Mouse (Mus musculus) CH12F3 (cell line): ENCODE data around the gene Il2rb.

Experiments used
- in situ Hi-C: fragments of 300-500 bp; cut with MboI; formaldehyde crosslinking; loops from 2 replicates; pipeline ENCODE4 v1.14.3; 2020; ENCODE audit warnings: low sequenced_read_pairs

Il2rb gene

DNA sequence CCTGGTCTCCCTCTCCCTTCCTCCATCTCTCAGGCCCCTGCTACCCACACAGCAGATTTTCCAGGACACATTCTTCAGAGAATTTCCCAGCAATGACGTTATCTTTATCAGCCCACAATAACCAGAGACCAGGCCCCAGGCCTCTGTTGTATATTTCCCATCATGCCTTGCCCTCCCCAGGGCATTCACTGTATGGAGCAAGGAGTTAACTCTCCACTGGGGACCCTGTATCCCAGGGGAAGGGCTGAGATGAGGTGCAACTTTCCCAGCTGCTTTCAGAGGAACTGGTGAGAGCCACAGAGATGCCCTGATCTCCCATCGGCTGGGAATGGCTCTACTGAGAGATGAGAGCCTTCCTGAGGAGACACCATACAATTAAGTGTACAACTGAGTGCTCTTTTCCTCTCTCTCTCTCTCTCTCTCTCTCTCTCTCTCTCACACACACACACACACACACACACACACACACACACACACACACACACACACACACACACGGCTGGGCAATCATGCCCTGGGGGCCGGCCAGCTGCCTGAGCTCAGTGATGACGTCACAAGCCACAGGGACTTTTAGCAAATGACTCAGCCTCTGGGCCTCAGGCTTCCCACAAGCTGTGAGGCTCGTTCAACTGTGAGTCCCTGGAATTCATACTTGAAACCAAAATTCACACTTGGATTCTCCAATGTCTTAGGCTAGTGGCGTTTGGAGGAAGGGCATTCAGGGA lies 45.2 kb downstream of the Il2rb start:
- in situ Hi-C loops = loop anchor here (5.0 kb wide), 1 partner anchor 87 kb away; no protein-coding TSS in a partner anchor

DNA sequence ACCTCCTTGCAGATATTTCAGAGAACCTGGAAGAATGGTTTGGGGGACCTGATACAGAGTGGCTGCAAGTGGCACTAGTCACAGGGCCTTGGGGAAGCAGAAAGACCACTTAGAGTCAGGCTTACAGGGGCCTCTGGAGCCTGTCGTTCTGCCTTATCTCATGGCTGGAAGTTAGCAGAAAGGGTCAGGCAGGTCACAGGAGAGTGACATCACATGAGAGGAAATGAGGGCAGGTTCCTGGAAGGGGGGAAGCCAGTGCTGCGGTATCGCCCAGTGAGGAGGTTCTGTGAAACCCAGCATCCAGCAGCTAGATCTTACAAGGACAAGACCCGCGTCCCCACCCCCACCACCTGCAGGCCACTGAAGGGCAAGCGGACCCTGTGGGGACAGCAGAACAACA lies 45.9 kb downstream of the Il2rb start:
- in situ Hi-C loops = loop anchor here (5.0 kb wide), 1 partner anchor 88 kb away; no protein-coding TSS in a partner anchor

DNA sequence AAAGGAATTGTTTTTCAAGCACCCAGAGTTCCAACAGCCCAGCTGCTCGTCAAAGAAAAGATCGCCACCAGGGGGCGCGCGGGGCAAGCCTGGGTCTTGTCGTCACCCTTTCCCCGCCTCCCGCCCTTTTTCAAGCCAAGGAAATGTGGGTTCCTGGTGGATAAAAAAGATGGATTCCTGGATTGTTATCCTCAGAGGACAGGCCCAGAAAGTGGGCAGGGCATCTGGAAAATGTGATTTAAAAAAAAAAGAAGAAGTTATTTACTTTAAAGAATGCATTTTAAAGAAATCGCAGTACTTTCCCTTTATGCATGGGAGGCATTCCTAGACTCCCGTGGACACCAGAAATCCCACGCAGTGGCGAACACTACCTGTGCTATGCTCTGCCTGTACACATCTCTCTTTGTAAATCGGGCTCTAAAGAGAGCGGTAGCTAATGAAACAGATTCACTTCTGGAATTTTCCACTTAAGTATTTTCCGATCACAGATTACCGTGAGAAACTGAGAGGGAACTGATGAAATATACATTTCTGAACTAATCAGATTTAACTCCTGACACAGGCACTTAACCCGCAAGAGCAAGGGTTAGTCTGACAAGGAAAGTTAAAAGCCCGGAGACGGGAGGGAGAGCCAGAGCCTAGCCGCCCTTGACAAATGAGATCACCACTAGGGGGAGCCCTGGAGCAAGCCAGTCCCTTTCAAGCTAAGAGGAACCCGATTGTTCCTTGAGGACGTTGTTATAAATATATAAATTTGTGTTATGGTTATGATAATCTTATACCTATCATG lies 47.1 kb downstream of the Il2rb start:
- in situ Hi-C loops = loop anchor here (5.0 kb wide), 1 partner anchor 89 kb away; no protein-coding TSS in a partner anchor

DNA sequence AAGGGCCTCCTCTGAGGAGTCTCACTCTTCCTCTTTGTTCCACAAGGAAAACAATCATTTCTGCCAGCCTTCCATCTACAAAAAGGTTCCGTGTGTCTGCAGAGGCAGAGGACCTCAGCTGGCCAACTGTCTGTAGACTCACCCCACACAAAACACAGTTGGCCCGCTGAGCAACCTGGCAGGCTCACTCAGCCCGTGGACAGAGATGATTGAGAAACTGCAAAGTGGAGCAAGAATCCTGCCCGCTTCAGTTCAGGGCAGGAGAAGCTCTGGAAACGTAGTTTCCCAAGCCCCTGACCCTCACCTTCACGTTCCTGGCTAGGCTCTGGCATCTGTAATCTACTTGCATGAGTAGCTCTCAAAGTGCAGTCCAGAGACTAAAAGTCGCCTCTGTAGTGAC lies 48.0 kb downstream of the Il2rb start:
- in situ Hi-C loops = loop anchor here (5.0 kb wide), 1 partner anchor 90 kb away; no protein-coding TSS in a partner anchor

DNA sequence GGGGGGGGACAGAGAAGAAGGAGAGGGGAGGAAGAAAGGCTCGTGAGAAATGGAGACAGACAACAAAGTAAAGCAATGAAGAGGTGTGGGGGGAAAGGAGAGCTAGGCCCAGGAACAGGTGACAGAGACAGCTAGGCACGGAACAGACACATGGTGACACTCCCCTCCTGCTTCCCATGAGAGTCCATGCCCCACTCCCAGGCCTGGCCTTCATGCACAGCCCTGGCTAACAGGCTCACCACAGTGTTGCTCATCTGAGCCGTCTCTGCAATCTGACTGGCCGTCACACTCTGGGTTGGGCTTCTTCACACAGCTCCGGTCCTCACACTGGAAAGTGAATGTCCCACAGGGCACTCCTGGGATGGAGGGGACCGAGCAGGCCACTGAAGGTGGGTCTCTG lies 51.2 kb downstream of the Il2rb start:
- in situ Hi-C loops = no loop called here

DNA sequence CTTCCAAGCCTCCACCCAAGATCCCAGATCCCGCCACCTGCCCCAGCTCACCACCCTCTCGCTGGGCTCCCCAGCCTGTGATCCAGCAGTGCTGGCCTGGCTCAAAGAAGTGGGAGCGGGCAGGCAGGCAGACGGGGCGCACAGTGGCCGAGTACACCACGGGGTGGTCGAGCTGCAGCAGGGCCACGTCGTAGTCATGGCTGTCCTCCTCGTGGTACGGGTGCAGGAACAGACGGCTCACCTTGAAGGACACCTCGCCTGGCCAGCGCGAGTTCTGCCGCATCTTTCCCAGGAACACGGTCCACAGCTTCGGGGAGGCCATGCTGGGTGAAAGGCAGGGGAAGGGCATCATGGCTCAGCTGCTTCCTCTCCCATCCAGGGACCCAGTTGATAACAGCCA lies 52.8 kb downstream of the Il2rb start:
- in situ Hi-C loops = no loop called here

DNA sequence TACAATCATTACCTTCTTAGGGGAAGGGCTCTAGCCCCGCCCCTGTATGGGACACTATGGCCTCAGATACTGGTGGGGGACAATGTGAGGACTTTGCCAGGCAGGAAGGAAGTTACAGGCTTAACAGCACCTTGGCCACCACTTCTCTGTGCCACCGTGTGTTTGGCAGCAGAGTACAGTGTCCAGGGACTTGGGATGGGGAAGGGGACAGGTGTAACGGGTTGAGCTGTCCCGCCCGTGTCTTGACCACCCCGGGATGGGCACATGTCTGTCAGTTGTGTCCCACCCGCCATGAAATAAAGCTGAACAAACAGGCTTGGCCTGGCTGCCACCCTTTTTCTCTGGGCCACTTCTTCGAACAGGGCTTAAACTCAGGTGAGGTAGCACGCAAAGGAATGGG lies 56.1 kb downstream of the Il2rb start:
- in situ Hi-C loops = no loop called here

DNA sequence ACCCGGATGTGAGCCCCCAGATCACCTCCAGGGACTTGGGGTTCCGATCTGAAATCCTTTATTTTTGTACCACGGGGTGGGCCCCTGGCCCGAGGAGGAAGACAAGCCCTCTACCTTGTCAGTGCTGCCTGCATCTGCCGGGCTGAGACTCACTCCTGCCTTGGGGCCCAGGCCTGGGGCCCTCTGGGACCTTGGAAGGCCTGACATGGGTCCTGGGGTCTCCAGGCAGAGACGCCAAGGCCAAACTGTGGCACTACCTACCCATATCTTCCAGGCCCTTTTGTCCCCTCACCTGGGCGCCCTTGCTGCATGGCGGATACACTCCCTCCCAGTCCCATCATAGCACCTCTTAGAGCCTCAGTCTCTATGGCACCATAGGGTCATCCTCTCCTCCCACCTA lies 56.6 kb downstream of the Il2rb start:
- in situ Hi-C loops = no loop called here

DNA sequence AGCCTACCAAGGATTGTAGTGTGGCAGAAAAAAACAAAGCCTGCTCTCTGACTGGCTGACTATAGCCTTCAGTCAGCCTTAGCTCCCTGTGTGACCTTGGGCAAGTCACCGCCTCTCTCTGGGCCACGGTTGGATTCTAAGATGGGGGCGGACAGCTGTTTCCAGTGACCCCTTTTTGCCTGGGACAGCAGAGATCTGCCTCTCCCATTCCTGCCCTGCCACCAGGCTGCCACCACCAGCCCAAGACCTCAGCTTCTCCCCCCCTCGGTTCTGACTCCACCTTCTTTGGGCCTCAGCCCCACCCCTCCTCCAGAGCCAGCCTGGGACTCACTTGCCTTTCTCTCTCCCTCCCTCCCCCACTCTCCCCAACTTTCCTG lies 57.1 kb downstream of the Il2rb start:
- in situ Hi-C loops = no loop called here

DNA sequence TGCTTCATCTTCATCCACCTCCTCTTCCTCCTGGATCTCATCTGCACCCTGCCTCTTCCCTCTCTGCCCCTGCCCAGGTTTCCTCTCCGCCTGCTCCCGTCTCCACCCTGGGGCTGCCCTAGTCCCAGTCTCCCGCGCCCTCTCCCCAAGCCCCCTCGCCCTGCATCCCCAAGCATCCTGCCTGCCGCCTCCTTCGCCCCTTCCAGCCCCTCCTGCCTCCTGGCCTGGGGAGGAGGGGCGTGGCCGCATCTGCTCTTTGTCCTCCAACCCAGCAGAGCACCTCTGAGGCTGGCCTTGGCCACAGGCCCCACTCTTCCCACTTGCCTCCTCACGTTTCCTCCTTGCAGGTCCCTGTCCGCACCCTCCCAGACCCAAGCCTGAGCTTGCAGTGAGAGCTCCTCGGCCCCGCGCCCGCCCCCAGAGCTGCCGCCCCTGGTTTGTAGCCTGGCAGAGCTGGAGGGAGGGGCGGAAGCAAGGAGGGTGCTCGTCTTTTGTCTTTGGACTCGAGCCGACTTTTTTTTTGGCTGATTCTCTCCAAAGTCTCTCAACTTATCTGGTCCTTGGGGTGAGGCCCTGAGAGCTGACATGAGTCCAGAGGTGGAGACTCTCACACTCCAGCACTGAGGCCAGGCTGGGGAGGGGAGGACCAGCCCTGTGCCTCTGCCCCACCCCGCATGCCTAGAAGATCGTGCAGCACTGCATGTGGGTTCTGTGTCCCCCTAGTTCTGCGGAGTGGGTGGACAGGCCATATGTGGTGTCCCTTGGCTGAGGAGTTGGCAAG lies 57.6 kb downstream of the Il2rb start:
- in situ Hi-C loops = no loop called here

DNA sequence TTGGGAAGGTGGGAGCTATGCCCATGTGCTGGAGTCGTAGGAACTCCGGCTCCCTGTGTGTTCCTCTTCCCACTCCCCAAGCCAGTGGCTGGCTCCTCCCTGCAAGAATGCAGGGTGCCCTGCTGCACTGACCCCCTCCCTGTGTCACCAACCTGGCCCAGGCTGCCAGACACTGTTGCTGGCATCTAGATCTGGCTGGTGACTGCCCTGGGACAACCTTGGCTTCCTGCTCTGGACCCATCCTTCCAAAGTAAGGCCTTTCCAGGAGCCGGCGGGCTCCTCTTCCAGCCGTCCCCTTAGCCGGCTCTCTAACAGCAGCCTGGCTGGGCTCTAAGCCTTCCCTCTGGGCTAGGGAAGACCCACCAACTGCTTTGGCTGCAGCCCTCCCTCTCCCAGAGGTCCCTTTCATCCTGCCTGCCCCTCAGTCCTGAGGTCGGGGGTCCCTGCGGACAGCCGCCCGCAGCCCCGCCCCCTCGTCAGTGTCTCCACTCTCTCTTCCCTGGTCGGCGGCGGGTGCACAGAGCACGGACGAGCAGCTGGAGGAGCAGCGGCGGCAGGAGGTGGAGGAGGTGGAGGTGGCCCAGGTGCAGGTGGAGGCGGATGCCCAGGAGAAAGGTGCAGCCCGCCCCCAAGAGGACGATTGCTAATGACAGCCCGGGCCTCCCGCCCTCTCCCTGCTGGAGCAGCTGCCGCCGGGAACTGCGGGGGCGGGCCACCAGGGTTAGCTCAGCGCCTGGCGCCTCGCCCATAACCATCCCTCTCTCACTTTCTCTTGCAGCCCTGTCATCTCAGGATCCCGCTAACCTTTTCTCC lies 58.5 kb downstream of the Il2rb start:
- in situ Hi-C loops = no loop called here

DNA sequence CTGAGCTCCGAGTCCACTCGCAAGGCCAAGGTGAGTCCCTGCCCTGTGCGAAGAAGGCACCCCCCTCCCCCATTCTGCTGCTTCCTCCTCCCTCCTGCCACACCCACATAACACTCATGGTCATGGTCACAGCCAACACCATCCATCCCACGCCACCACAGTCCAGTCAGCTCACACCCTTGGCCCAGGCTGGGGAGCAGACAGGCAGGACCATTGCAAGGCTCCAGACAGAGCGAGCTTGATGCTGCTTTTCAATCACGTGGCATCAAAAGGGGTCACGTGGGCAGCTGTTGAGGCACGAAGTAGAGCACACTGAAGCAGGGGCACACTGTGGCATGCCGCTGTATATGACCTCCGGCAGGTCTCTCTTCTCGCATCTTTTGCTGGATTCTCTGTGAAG lies 59.4 kb downstream of the Il2rb start:
- in situ Hi-C loops = no loop called here

DNA sequence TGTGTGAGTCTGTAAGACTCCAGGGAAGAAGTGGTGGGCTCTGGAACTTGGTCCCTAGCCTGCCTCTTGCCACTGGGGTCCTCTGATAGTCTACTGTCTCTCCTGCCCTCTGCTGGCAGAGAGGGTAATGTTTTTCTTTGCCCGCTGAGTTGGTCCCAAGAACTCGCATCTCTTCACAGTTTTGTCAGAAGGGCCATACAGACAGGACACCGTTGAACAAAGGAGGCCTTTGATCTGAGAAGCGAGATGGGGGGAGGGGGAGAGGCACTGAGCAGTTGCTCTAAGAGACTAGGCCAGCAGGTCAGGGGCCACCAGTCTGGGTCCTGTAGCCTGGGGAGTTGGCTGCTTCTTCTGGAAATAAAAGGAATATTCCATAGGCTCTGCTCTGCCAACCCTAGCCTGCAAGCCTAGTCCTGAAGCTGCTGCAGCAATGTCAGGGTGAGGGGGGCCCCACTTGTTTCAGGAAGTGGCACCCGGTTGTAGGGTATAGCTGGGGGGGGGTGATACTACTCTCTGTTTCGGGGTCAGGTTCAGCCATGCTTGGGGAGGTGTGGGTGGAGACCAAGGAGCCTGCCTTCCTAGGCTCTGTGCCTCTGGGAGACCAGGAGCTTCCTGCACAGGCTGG lies 60.1 kb downstream of the Il2rb start:
- in situ Hi-C loops = no loop called here

DNA sequence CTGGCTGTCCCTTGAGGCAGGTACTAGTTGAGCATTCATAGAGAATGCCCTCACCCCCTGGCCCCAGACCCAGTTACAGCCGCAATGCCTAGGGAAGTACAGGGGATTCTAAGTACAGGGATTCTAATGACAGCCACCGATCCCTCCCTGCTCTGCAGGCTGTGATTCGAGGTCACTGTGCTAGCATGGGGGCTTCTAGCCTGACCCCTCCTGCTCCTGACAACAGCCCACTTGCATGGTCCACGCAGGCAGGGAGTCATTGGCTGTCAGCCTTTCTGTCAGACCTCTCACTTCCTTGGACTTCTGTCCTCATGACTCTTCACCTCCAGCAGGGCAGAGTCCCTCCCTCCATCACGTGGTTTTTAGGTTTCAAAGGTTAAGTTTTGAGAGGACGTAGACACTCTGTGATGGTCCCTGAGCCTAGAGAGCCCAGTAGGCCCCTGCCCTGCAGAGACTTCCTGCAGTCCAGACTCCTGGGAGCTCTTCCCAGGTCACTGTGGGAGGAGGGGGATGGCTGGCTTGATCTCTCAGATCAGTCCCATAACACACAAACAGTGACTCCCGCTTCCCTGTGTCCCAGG lies 63.4 kb downstream of the Il2rb start:
- in situ Hi-C loops = no loop called here

DNA sequence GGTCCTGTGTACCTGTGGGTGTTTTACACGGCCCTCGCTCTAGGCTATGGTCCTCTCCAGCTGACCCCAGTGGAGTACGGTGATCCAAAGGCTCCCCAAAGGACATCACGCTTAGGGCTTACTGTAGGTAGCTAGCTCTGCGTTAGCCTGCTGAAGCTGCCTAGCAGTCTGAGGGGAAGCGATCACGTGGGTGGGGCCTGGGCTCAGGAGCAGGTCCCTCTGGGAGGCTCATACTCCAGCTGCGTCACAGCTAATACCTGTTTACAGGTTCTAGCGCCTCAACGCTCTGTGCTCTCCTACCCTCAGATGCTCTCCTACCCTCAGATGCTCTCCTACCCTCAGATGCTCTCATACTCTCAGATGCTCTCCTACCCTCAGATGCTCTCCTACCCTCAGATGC lies 64.2 kb downstream of the Il2rb start:
- in situ Hi-C loops = no loop called here

DNA sequence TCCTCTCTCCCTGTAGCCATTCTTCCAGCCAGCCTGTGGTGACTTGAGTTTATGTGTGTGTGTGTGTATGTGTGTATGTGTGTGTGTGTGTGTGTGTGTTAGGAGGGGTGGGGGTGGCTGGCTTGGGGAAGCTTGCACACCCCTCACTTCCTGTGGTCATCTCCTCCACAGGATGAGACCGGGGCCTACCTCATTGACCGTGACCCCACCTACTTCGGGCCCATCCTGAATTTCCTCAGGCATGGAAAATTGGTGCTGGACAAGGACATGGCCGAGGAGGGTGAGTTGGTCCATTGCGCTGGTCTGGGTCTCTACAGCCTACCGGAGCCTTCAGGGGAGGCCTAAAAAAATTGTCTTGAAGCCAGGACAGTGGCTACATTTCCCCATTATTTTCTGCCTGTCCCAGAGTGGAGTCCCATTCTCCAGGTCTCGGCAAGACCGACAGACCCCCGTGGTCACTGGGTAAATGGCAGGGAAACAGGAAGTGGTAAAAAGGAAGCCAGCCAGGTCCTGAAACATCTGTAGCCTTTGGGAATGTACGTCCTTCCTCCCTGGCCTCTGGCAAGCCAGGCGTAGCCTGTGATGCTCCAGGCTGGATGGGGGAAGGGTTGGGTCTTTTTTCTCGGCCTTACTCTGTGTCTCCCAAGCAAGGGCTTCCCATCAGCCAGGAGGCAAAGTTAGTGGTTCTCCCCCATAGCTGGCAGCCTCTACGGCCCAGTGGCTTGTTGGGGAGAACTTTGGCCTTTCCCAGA lies 65.0 kb downstream of the Il2rb start:
- in situ Hi-C loops = no loop called here
